Mouse (Mus musculus) lung, postnatal 0 days (tissue): Measurements from ENCODE around the gene Psmb3. TPM values are rescaled to one million over a fixed set of nuclear protein-coding genes. Genes with fewer than 3 reads are reported as not detected.
A peak's percentile ranks its signal among the peaks of the same experiment; 100 is the strongest.

ENCODE experiments used
- ATAC-seq: fragments of 200-750 bp; cut with Nextera tagmentation; 2 replicates; pipeline ENCODE4 v1.8.0; 2017; ENCODE audit warnings: moderate library complexity
- DNase-seq: peaks from one replicate; pipeline ENCODE4 v3.0.0-alpha.2; 2016; ENCODE audit warnings: low spot score
- H3K27ac ChIP-seq: fragments of 300-500 bp; sonication (generic); 2 replicates; pipeline ENCODE4 v1.5.1; 2014; ENCODE audit warnings: antibody characterized with exemption, mild to moderate bottlenecking, low read length, mixed read lengths
- H3K27me3 ChIP-seq: fragments of 300-500 bp; sonication (generic); replicated peaks from 2 replicates; pipeline ENCODE4 v1.6.1; 2014; ENCODE audit warnings: low read length, mixed read lengths; ENCODE audit not compliant: insufficient read depth
- H3K36me3 ChIP-seq: fragments of 300-500 bp; sonication (generic); 2 replicates; pipeline ENCODE4 v1.6.1; 2014; ENCODE audit warnings: low read length, mixed read lengths; ENCODE audit not compliant: insufficient read depth
- H3K4me1 ChIP-seq: fragments of 300-500 bp; sonication (generic); 2 replicates; pipeline ENCODE4 v1.6.1; 2014; ENCODE audit warnings: antibody characterized with exemption, low read depth, low read length, mixed read lengths; ENCODE audit not compliant: insufficient read depth
- H3K4me2 ChIP-seq: fragments of 300-500 bp; sonication (generic); replicated peaks from 2 replicates; pipeline ENCODE4 v1.6.1; 2014; ENCODE audit warnings: low read depth, mild to moderate bottlenecking, low read length, moderate library complexity, mixed read lengths
- H3K4me3 ChIP-seq: fragments of 300-500 bp; sonication (generic); 2 replicates; pipeline ENCODE4 v1.5.1; 2014; ENCODE audit warnings: low read depth, low read length
- H3K9ac ChIP-seq: fragments of 300-500 bp; sonication (generic); replicated peaks from 2 replicates; pipeline ENCODE4 v1.6.1; 2014; ENCODE audit warnings: low read depth, mild to moderate bottlenecking
- H3K9me3 ChIP-seq: fragments of 300-500 bp; sonication (generic); 2 replicates; pipeline ENCODE4 v1.6.1; 2016; ENCODE audit warnings: low read length, mixed read lengths
- CTCF ChIP-seq: IDR thresholded peaks from 2 replicates; pipeline ENCODE4 v1.5.1; 2016; ENCODE audit warnings: antibody characterized with exemption, mild to moderate bottlenecking
- EP300 ChIP-seq: IDR thresholded peaks from 2 replicates; pipeline ENCODE4 v1.6.1; 2016; ENCODE audit warnings: antibody characterized with exemption, mild to moderate bottlenecking, control low read depth
- WGBS: fragments of 180-500 bp; shearing (Covaris S2); extraction: QIAGEN DNeasy Blood & Tissue Kit; methylation state at CpG from one replicate; pipeline ENCODE4 v1.1.7; 2014; 5-methylcytosine and 5-hydroxymethylcytosine counted together
- polyA plus RNA-seq: library from polyadenylated mRNA; unstranded; fragments of >200 nt; fragmentation: Nextera tagmentation; extraction: Ambion mirVana; gene quantifications from 2 replicates; pipeline ENCODE4 v1.2.1, GENCODE M21; 2015

The Psmb3 gene
- polyA plus RNA-seq, 1 experiment from 2014 or later: 419 TPM

DNA sequence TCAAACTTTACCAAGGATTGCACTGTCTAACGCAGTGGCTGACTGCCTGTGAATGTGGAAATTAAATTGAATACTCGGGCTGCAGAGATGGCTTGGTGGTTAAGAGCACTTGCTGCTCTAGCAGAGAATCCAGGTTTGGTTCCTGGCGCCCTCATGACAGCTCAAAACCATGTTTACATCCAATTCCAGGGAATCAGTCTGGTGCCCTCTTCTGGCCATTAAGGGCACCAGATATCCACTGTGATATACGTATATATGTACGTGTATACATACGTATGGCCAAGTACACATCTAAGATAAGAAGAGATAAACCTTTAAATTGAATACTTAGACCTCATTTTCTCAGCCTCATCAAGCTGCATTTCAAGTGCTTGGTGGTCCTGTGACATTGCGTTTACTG, 37.0 kb upstream of the Psmb3 start:
- Histone ChIP-seq H3K9ac (no peak overlapping the region), H3K4me3 (no peak overlapping the region), H3K36me3 (0 out of 2 replicates have a peak, but pooled peaks cover 4% of the 10 kb centered on the region), H3K4me2 (no peak overlapping the region), H3K27ac (no peak overlapping the region), H3K4me1 (peaks cover 17% of the 10 kb centered on the region), H3K27me3 (0 out of 2 replicates have a peak, but pooled peaks cover 5% of the 10 kb centered on the region), H3K9me3 (no peaks in the 10 kb centered on the region)
- 81% methylated on average over 7 of the region's 7 CpGs for WGBS
- no peak for TF ChIP-seq EP300
- TF ChIP-seq CTCF: peak; percentile 65
- no peak for ATAC-seq
- DNase-seq: peak; percentile 11

DNA sequence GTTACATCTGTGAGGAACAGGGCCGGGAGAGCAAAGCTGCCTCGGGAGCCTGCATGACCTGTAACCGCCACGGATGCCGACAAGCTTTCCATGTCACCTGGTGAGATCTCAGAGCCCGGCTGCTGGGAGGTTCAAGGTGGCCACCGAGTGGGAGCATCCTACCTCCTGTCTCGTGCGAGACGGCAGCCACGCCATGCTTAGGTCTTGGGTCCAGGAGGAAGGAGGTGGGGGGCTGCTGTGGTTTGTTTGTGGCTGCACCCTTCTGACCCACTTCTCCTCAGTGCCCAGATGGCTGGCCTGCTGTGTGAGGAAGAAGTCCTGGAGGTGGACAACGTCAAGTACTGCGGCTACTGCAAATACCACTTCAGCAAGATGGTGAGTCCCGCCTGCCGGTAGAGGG, 36.4 kb upstream of the Psmb3 start:
- H3K4me1 ChIP-seq: peaks cover 12% of the 10 kb centered on the region; the same call in 1 of the 2 replicates
- TF ChIP-seq CTCF (no peak), EP300 (no peak)

GRCm38 (mm10) chr11:97668160-97668559, 35.0 kb upstream of the Psmb3 start:
- Histone ChIP-seq H3K9me3 (no peaks in the 10 kb centered on the region), H3K36me3 (0 out of 2 replicates have a peak, but pooled peaks cover 4% of the 10 kb centered on the region), H3K27me3 (no peaks in the 10 kb centered on the region), H3K4me2 (no peak overlapping the region), H3K9ac (no peak overlapping the region), H3K27ac (no peak overlapping the region), H3K4me1 (peaks cover 2% of the 10 kb centered on the region; the same call in 1 of the 2 replicates), H3K4me3 (no peak overlapping the region)
- TF ChIP-seq EP300 (no peak), CTCF (no peak)
- WGBS: 93% methylated on average over 7 of the region's 7 CpGs
- DNase-seq: no peak
- no peak for ATAC-seq

More for the DNA sequence above, 36.4 kb upstream of the Psmb3 start:
- DNase-seq (no peak), ATAC-seq (no peak)
- Histone ChIP-seq H3K9me3 (no peaks in the 10 kb centered on the region), H3K27me3 (0 out of 2 replicates have a peak, but pooled peaks cover 3% of the 10 kb centered on the region), H3K36me3 (0 out of 2 replicates have a peak, but pooled peaks cover 4% of the 10 kb centered on the region), H3K4me3 (no peak overlapping the region), H3K27ac (no peak overlapping the region), H3K9ac (no peak overlapping the region), H3K4me2 (no peak overlapping the region)
- 75% methylated on average over 15 of the region's 15 CpGs for WGBS

DNA sequence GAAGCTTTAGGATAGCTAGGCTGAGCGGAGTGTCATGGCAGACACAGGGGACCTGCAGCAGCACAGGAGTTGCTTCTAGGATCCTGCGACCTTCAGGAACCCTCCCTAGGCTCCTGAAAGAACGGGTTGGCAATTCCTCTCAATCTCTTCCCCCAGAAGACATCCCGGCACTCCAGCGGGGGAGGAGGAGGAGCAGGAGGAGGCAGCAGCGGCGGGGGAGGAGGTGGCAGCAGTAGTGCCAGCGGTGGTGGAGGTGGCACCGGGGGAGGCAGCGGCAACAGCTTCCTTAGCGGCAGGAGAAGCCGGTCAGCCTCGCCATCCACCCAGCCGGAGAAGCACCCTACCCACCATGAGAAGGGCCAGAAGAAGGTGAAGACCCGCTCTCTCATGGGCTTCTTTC, 33.9 kb upstream of the Psmb3 start:
- Histone ChIP-seq H3K27me3 (no peaks in the 10 kb centered on the region), H3K27ac (peak overlapping the region; percentile 47; the same call in 1 of the 2 replicates), H3K4me1 (peaks cover 2% of the 10 kb centered on the region; the same call in 1 of the 2 replicates), H3K4me2 (no peak overlapping the region), H3K9ac (no peak overlapping the region), H3K36me3 (peaks cover 13% of the 10 kb centered on the region), H3K9me3 (no peaks in the 10 kb centered on the region), H3K4me3 (no peak overlapping the region)
- WGBS: 43% methylated on average over 15 of the region's 15 CpGs
- TF ChIP-seq EP300 (no peak), CTCF (no peak)
- DNase-seq (no peak), ATAC-seq (no peak)

- 17% methylated on average over 6 of the region's 6 CpGs for WGBS
- Histone ChIP-seq H3K4me1 (peaks cover 2% of the 10 kb centered on the region; the same call in 1 of the 2 replicates), H3K9ac (no peak overlapping the region), H3K4me2 (no peak overlapping the region), H3K9me3 (no peaks in the 10 kb centered on the region), H3K36me3 (peaks cover 19% of the 10 kb centered on the region), H3K27me3 (no peaks in the 10 kb centered on the region), H3K4me3 (no peak overlapping the region), H3K27ac (peak overlapping the region; percentile 47; the same call in 1 of the 2 replicates)
- TF ChIP-seq EP300 (no peak), CTCF (no peak)
- ATAC-seq (peak; percentile 67), DNase-seq (peak; percentile 84)
Observed at GRCm38 (mm10) chr11:97669829-97670228, 33.4 kb upstream of the Psmb3 start.

GRCm38 (mm10) chr11:97670234-97671176, 32.7 kb upstream of the Psmb3 start:
- Histone ChIP-seq H3K4me3 (no peak overlapping the region), H3K9me3 (no peaks in the 10 kb centered on the region), H3K4me1 (peaks cover 2% of the 10 kb centered on the region; the same call in 1 of the 2 replicates), H3K27ac (peak overlapping the region; percentile 47; the same call in 1 of the 2 replicates), H3K4me2 (no peak overlapping the region), H3K9ac (no peak overlapping the region), H3K27me3 (no peaks in the 10 kb centered on the region), H3K36me3 (peaks cover 22% of the 10 kb centered on the region)
- WGBS: 51% methylated on average over 13 of the region's 13 CpGs
- TF ChIP-seq CTCF (peak; percentile 38), EP300 (no peak)
- DNase-seq (no peak), ATAC-seq (peak; percentile 23; the same call in 1 of the 2 replicates)
